Mouse (Mus musculus) gastrocnemius, postnatal 25 days (tissue): ENCODE measurements around the gene Rab11b. TPM values are rescaled to one million over a fixed set of nuclear protein-coding genes. Genes with fewer than 3 reads are reported as not detected.

Experiments used
- DNase-seq: peaks from one replicate; pipeline ENCODE4 v3.0.0; 2022
- long read RNA-seq, 2 experiments: library from polyadenylated mRNA; stranded (forward); transcript quantifications; one replicate each; pipeline ENCODE4 v2.0.0; 2021
- total RNA-seq, 2 experiments: library from RNA; stranded (reverse); gene quantifications; 1 replicate in 1 of 2; 2 replicates in 1 of 2; pipeline ENCODE4 v1.2.3; 2021

Rab11b gene
- total RNA-seq: 100 to 1,000 TPM; 125 to 136 TPM
- long read RNA-seq, experiment 1, full-length matches to known transcripts: 157 of 171 reads
- long read RNA-seq, experiment 1, partial matches to known transcripts: 3 of 171 reads
- long read RNA-seq, experiment 1, other reads (novel, unspliced or antisense): 11 of 171 reads
- long read RNA-seq, experiment 2, full-length matches to known transcripts: 207 of 215 reads
- long read RNA-seq, experiment 2, partial matches to known transcripts: 1 of 215 reads
- long read RNA-seq, experiment 2, other reads (novel, unspliced or antisense): 7 of 215 reads

GRCm38 (mm10) chr17:33760255-33761165, at the start of gene Rab11b:
Gene Rab11b, minus strand, starts transcription at chr17:33760530.
- peak; percentile 100 for DNase-seq

DNA sequence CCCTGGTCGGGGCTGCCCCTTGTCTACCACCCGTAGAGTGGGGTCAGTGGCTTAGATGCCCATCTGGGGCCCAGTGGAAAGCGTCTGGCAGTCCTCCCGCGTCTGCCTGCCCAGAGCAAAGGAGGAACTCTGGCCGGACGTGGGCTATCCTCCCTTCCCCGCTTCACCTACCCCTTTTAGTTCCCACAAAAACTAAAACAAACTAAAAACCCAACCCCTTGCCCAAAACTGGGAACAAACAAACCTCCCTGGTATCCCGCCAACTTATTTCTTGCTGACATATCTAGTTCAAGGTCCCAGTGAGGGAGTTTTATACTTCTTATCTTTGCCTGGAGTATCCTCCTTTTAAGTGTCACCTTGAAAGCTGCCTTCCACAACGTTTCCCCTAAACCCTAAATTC, 47.9 kb upstream of the Rab11b start:
- DNase-seq: no peak

DNA sequence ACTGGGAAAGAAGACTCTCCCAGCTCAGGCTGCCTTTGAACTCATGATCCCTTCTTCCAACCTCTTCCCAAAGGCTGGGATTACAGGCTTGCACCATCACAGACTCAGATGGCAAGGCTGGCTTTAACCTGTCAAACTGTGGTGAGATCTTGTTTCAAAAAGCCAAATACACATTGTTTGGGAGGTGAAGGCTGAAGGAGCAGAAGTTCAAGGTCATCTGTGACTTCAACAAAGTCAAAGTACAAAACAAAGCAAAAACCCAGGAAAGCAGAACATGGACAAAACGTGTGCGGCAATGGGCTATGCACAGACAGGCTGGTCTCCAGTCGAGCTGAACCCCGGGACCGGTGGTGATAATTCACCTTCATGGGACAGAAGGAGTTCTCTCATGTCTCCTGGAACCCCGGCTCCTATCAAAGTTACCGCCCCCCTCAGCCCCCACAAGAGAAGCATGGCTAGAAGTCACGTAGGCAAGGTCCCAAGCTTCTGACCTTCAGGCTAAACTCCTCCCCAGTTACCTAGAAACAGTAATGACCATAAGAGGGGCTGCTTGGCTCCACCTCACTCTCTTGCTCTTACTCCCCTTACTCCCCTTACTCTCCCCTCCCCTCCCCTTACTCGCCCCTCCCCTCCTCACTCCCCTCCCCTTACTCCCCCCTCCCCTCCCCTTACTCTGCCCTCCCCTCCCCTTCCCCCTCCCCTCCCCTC, 47.0 kb upstream of the Rab11b start:
- DNase-seq: no peak

GRCm38 (mm10) chr17:33804745-33805144, 44.4 kb upstream of the Rab11b start:
- DNase-seq: no peak

- no peak for DNase-seq
Measured at GRCm38 (mm10) chr17:33804205-33804604, 43.9 kb upstream of the Rab11b start.

GRCm38 (mm10) chr17:33802221-33802620, 41.9 kb upstream of the Rab11b start:
- DNase-seq: no peak

DNA sequence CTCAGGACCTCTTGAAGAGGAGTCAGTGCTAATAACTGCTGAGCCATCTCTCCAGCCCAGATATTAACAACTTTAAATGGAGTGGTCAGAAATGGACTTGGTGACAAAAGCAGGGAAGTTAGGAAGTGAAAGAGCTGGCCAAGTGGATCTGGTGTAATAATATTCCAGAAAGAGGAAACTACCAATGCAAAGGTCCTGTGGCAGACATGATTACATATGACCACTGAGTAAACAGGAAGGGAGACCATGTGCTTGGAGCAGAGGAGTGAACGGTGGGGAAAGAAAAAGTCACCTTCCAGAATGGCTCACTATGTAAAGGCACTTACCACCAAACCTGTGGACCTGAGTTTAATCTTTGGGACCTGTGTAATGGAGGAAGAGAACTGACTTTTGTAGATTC, 38.9 kb upstream of the Rab11b start:
- DNase-seq: no peak

- no peak for DNase-seq
Measured at GRCm38 (mm10) chr17:33798306-33798705, 38.0 kb upstream of the Rab11b start.

DNA sequence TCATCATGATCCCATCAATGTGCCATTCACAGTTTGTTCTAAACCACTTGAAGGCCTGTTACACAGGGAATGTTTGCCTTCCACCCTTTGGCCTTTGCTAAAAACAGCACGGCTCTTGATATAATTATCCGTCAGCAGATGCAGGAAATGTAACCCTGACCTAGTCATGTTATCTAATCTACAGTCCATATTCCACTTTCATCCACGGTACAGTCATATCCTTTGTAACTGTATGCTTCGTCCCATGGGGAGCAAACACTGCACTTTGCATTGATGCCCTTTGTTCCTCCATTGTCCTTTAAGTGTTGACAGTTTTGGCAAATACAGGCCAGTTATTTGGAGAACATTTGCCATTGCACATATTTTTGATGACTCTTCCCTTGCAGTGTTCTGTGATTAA, 28.4 kb upstream of the Rab11b start:
- peak; percentile 20 for DNase-seq

- DNase-seq: no peak
Measured at GRCm38 (mm10) chr17:33786375-33786774, 26.0 kb upstream of the Rab11b start.

DNA sequence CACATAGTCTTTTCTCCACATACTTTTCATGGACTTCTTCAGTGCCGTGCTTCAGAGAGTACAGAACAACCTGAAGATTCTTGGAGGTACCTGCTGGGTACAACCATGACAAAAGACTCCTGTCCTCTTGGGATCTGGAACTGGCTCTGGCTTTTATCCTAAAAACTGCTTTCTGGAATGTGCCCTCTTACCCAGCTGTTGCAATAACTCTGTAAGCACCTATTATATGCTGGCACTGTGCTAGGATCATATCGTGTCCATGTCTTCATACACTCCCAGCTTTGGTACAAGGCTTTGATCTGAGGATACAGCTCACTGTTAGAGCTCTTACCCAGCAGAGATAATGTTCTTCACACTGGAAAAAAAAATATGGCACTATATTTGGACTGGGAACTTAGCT, 24.6 kb upstream of the Rab11b start:
- DNase-seq: no peak

- peak; percentile 78 for DNase-seq
Measured at GRCm38 (mm10) chr17:33783408-33783807, 23.1 kb upstream of the Rab11b start.

GRCm38 (mm10) chr17:33782067-33782466, 21.7 kb upstream of the Rab11b start:
- no peak for DNase-seq

- DNase-seq: peak; percentile 80
Measured at GRCm38 (mm10) chr17:33781124-33781977, 21.0 kb upstream of the Rab11b start, which contains the start of gene Angptl4. Gene Angptl4, minus strand, starts transcription at chr17:33781830.

- no peak for DNase-seq
Measured at GRCm38 (mm10) chr17:33780431-33780830, 20.1 kb upstream of the Rab11b start.

DNA sequence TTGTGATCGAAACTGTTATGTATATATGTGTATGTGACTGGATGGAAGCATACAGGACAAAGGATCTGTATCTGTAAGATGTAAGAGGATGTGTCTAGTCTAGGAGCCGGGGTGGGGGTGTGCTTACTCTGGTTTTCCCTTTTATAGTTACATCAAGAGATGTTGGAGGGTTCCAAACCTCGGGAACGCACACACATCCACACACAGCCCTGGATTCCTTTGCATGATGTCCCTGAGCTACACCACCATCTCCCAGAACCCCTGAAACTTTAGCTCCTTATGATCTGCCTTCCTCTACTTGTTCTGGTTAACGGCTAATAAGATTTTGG, 19.6 kb upstream of the Rab11b start:
- DNase-seq: no peak

DNA sequence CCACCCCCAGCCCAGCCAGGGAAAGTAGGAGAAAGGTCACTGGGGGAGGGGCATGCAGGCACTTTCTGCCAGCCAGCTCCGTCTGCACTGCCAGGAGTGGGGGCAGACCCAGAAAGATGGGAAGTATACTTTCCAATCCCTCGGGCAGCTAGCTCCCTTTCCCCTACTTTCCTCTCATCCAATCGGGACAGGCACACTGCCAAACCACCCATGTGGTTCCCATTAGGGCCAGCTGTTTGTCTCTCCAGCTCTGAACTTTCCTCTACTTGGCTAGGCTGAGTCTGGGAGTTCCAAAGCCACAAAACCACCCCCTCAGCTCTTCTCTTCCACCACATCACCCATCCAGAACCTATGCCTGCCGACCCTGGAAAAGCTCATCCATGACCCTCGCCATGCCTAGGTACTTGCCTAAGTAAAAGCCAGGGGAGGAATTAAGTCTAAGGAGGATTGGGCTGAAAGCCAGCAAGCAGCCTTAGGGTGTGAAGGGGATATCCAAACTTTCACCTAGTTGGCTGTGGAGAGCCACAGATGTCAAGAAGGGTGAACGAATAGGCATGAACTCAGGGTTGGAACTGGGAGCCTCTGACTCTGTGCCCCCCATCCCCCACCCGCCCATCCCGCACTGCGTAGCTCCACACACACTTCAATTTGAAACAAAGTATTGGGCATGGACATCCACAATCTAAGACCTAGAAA, 19.1 kb upstream of the Rab11b start:
- DNase-seq: peak; percentile 93

DNA sequence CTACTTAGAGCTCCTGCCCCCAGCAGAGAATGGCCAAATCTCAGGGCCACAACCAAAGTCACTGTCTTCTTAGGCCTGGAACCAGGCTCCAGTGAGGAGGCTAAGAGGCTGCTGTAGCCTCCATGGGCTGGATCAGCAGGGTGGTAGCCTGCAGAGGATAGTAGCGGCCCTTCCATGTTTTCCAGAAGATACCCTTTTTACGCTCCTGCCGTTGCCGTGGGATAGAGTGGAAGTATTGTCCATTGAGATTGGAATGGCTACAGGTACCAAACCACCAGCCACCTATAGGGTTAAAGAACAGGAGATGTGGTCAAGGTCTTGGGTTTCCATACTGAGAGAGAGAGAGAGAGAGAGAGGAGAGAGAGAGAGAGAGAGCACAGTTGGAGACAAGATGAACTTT, 15.0 kb upstream of the Rab11b start:
- DNase-seq: no peak

GRCm38 (mm10) chr17:33774573-33775155, 14.3 kb upstream of the Rab11b start:
- no peak for DNase-seq

GRCm38 (mm10) chr17:33773871-33774572, 13.7 kb upstream of the Rab11b start:
- DNase-seq: no peak
